Mouse (Mus musculus) liver, postnatal 0 days (tissue): Measurements from ENCODE around the gene Thsd7a.

Experiments used
- CTCF ChIP-seq: sonication (generic); IDR thresholded peaks from 2 replicates; pipeline ENCODE4 v1.5.1; 2016; ENCODE audit warnings: antibody characterized with exemption, low read depth
- EP300 ChIP-seq: IDR thresholded peaks from 2 replicates; pipeline ENCODE4 v1.6.1; 2016; ENCODE audit warnings: antibody characterized with exemption, low read depth, mild to moderate bottlenecking

DNA sequence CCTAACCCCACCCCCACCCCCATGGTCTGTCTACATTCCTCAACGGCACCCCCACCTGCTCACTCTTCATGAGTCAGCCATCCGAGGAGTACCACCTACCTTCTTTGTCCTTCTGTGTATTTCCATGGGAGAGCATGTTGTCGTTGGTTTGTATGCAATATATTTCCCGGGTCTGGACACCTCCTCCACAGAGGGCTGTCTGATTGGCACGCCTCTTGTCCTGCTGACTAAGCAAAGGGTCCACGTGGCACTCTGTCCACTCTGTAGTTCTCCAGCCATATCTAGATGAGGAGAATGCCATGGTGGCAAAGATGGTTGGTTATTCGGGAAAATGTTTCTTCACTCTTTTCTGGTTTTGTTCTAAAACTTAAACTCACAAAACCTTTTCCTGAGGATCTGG lies 248.3 kb downstream of the Thsd7a start:
- no peak for TF ChIP-seq CTCF
- TF ChIP-seq EP300 = no peak
